Mouse (Mus musculus) adrenal gland, adult 2 months (tissue): ENCODE results near the gene Zdhhc14. TPM values are rescaled to one million over a fixed set of nuclear protein-coding genes. Genes with fewer than 3 reads are reported as not detected.

Experiments used
- DNase-seq: peaks from one replicate; pipeline ENCODE4 v3.0.0; 2021
- polyA plus RNA-seq: library from polyadenylated mRNA; depleted of rRNA; stranded (reverse); fragments of >200 nt; gene quantifications from 2 replicates; pipeline ENCODE4 v1.2.3, GENCODE M21; 2012
- total RNA-seq, 2 experiments: library from RNA; stranded (reverse); gene quantifications; 2 replicates each; pipeline ENCODE4 v1.2.3; 2021

Zdhhc14 gene
- total and polyA plus RNA-seq, 3 experiments, result 2.8 to 5.8 (median 3.1) TPM

GRCm38 (mm10) chr17:5554573-5554972 is 62.2 kb downstream of the Zdhhc14 start:
- DNase-seq, result no peak

GRCm38 (mm10) chr17:5556568-5556967 is 64.2 kb downstream of the Zdhhc14 start:
- no peak for DNase-seq

GRCm38 (mm10) chr17:5560212-5560611 is 67.9 kb downstream of the Zdhhc14 start:
- DNase-seq, result no peak

- no peak for DNase-seq
Measured at GRCm38 (mm10) chr17:5563108-5563507, 70.8 kb downstream of the Zdhhc14 start.

GRCm38 (mm10) chr17:5566006-5566405 is 73.6 kb downstream of the Zdhhc14 start:
- DNase-seq, result no peak

- no peak for DNase-seq
Measured at GRCm38 (mm10) chr17:5567943-5568342, 75.6 kb downstream of the Zdhhc14 start.

GRCm38 (mm10) chr17:5569131-5570030 is 77.0 kb downstream of the Zdhhc14 start:
- DNase-seq, result peak; percentile 43

GRCm38 (mm10) chr17:5572096-5572730 is 79.9 kb downstream of the Zdhhc14 start:
- no peak for DNase-seq

GRCm38 (mm10) chr17:5572745-5573420 is 80.5 kb downstream of the Zdhhc14 start:
- DNase-seq, result peak; percentile 68

- DNase-seq, result no peak
Measured at GRCm38 (mm10) chr17:5574672-5575071, 82.3 kb downstream of the Zdhhc14 start.

GRCm38 (mm10) chr17:5575518-5575917 is 83.2 kb downstream of the Zdhhc14 start:
- DNase-seq, result no peak

- DNase-seq, result no peak
Measured at GRCm38 (mm10) chr17:5582232-5582631, 89.9 kb downstream of the Zdhhc14 start.

GRCm38 (mm10) chr17:5582937-5583336 is 90.6 kb downstream of the Zdhhc14 start:
- no peak for DNase-seq

- no peak for DNase-seq
Measured at GRCm38 (mm10) chr17:5583472-5584145, 91.3 kb downstream of the Zdhhc14 start.

- DNase-seq, result peak; percentile 30
Measured at GRCm38 (mm10) chr17:5591604-5592209, 99.3 kb downstream of the Zdhhc14 start.

- no peak for DNase-seq
Measured at GRCm38 (mm10) chr17:5593071-5593470, 100.7 kb downstream of the Zdhhc14 start.

- no peak for DNase-seq
Measured at GRCm38 (mm10) chr17:5595068-5595467, 102.7 kb downstream of the Zdhhc14 start.

- peak; percentile 32 for DNase-seq
Measured at GRCm38 (mm10) chr17:5596490-5596889, 104.1 kb downstream of the Zdhhc14 start.

- DNase-seq, result no peak
Measured at GRCm38 (mm10) chr17:5598999-5599398, 106.6 kb downstream of the Zdhhc14 start.

GRCm38 (mm10) chr17:5600505-5601027 is 108.2 kb downstream of the Zdhhc14 start:
- DNase-seq, result no peak

GRCm38 (mm10) chr17:5601953-5602352 is 109.6 kb downstream of the Zdhhc14 start:
- no peak for DNase-seq
